In genomic region chr15:97291291-97292050, GRCm38 (mm10) we compare ENCODE assay signal across 9 mouse cellular contexts. TPM values are rescaled to one million over a fixed set of nuclear protein-coding genes. Genes with fewer than 3 reads are reported as not detected.
A peak's percentile ranks its signal among the peaks of the same experiment; 100 is the strongest.
DNase-seq lines count a peak whose midpoint lies in the region; ATAC-seq and TF ChIP-seq lines count a peak whose summit lies in the region.
"Had no signal": no experiment of that assay in that cellular context is flagged by ENCODE, and none has a peak within 500 bp of the region (broad histone marks: within the 10 kb centered on the region; RNA-seq: fewer than 3 reads in every experiment).

No protein-coding gene starts in this region.

- TF ChIP-seq CTCF in heart, adult 2 months (IDR thresholded peaks at IDR 0.05), result no peak
- TF ChIP-seq CTCF in forebrain, postnatal 0 days (IDR thresholded peaks at IDR 0.05; ENCODE audit: low read depth), result no peak

- peak; percentile 34 for DNase-seq in embryo, embryonic 11 days
- no peak for DNase-seq in embryo, embryonic 9.5 days (ENCODE audit: extremely low spot score)
- peak; percentile 52 for DNase-seq in adrenal gland, adult 2 months
- peak; percentile 63 to 66 for DNase-seq in heart, adult 2 months
- DNase-seq in left cerebral cortex, adult 9 months (ENCODE audit: low spot score in 2 of 2), result peak; percentile 61 to 64
- no peak for DNase-seq in layer of hippocampus, postnatal 25 days (ENCODE audit: extremely low spot score in 1 of 2, low spot score in 1 of 2)
- DNase-seq in ovary, postnatal 14 days (ENCODE audit: low spot score), result no peak
- no peak for DNase-seq in forebrain, postnatal 0 days

- peak overlapping the region; percentile 49 for H3K27ac ChIP-seq in heart, adult 2 months
- no peak overlapping the region for H3K27ac ChIP-seq in forebrain, postnatal 0 days (ENCODE audit: low read depth, low read length)
- H3K27ac ChIP-seq: midbrain, embryonic 12.5 days had no signal

- H3K4me2 ChIP-seq in forebrain, postnatal 0 days (ENCODE audit: low read depth), result no peak overlapping the region
- H3K4me2 ChIP-seq: midbrain, embryonic 12.5 days had no signal

- H3K9me3 ChIP-seq in forebrain, postnatal 0 days (ENCODE audit: low read length), result no peaks in the 10 kb centered on the region
- H3K9me3 ChIP-seq: midbrain, embryonic 12.5 days had no signal

- 57% methylated on average over 21 of the region's 21 CpGs for WGBS in heart, adult 2 months
- 83% methylated on average over 21 of the region's 21 CpGs for whole genome bisulfite sequencing in forebrain, postnatal 0 days

- H3K36me3 ChIP-seq in heart, adult 2 months (ENCODE audit: control insufficient read depth, insufficient read depth, low read length), result no peaks in the 10 kb centered on the region
- no peaks in the 10 kb centered on the region for H3K36me3 ChIP-seq in forebrain, postnatal 0 days (ENCODE audit: insufficient read depth)
- H3K36me3 ChIP-seq: midbrain, embryonic 12.5 days had no signal

- H3K4me1 ChIP-seq in heart, adult 2 months (ENCODE audit: control insufficient read depth, insufficient read depth, low read length), result peaks cover 5% of the 10 kb centered on the region
- no peaks in the 10 kb centered on the region for H3K4me1 ChIP-seq in forebrain, postnatal 0 days (ENCODE audit: insufficient read depth)
- H3K4me1 ChIP-seq: midbrain, embryonic 12.5 days had no signal

- no peak for TF ChIP-seq POLR2A in heart, adult 2 months (IDR thresholded peaks at IDR 0.05; ENCODE audit: insufficient read depth, low read depth, low read length)

- ATAC-seq in forebrain, postnatal 0 days, result no peak

- no peak overlapping the region for H3K4me3 ChIP-seq in heart, adult 2 months
- no peak overlapping the region for H3K4me3 ChIP-seq in forebrain, postnatal 0 days (ENCODE audit: low read depth, low read length)
- H3K4me3 ChIP-seq: midbrain, embryonic 12.5 days had no signal

- H3K9ac ChIP-seq in heart, adult 2 months (ENCODE audit: low read depth, low read length), result no peak overlapping the region
- no peak overlapping the region for H3K9ac ChIP-seq in forebrain, postnatal 0 days
- H3K9ac ChIP-seq: midbrain, embryonic 12.5 days had no signal

- TF ChIP-seq EP300 in heart, adult 2 months (IDR thresholded peaks at IDR 0.05; ENCODE audit: insufficient read depth, low read depth, low read length), result no peak

- H3K79me2 ChIP-seq in heart, adult 2 months (replicated peaks; ENCODE audit: control insufficient read depth, insufficient read depth, low read length), result no peaks in the 10 kb centered on the region

- H3K27me3 ChIP-seq in heart, adult 2 months (ENCODE audit: control insufficient read depth, insufficient read depth, low read length), result no peaks in the 10 kb centered on the region
- no peaks in the 10 kb centered on the region for H3K27me3 ChIP-seq in forebrain, postnatal 0 days (ENCODE audit: insufficient read depth, low read length)
- H3K27me3 ChIP-seq: midbrain, embryonic 12.5 days had no signal

- intact Hi-C loops in heart, adult 2 months (cut with DNase I), result no loop called here

RNA-seq across cellular contexts. Expression of gene Amigo2, which starts 44.4 kb away (rescaled TPM):
- total RNA-seq in adrenal gland, adult 2 months (2021), result 10 to 100 TPM in 1 of 2 experiments, 1 to 10 TPM in 1; 7.1 to 11.1 TPM
- polyA plus RNA-seq in adrenal gland, adult 2 months (2012; rRNA removed), result 0.60 and 0.88 TPM in 2 replicates
- total RNA-seq in heart, adult 2 months (2021), result 1 to 10 TPM; 6.1 to 6.9 TPM
- 2.3 and 3.4 TPM in 2 replicates for polyA plus RNA-seq in heart, adult 2 months (2012; rRNA removed)
- 10 to 100 TPM; 19.5 to 21.0 TPM for total RNA-seq in layer of hippocampus, postnatal 25 days (2021)
- 10.5 and 15.7 TPM in 2 replicates for total RNA-seq in forebrain, postnatal 0 days (2014; rRNA removed)
- polyA plus RNA-seq in forebrain, postnatal 0 days (2015; fragmentation: Nextera tagmentation; extraction: Ambion mirVana), result 5.8 and 8.7 TPM in 2 replicates

RNA-seq across cellular contexts. Expression of gene Pced1b, which starts 44.6 kb away (rescaled TPM):
- total RNA-seq in adrenal gland, adult 2 months (2021), result 10 to 100 TPM; 17.9 to 25.7 TPM
- polyA plus RNA-seq in adrenal gland, adult 2 months (2012; rRNA removed), result 27.5 and 30.1 TPM in 2 replicates
- total RNA-seq in heart, adult 2 months (2021), result 1 to 10 TPM; 3.6 to 3.9 TPM
- polyA plus RNA-seq in heart, adult 2 months (2012; rRNA removed), result 3.7 and 3.8 TPM in 2 replicates
- 1 to 10 TPM; 9.3 to 9.6 TPM for total RNA-seq in layer of hippocampus, postnatal 25 days (2021)
- 4.8 and 6.9 TPM in 2 replicates for total RNA-seq in forebrain, postnatal 0 days (2014; rRNA removed)
- polyA plus RNA-seq in forebrain, postnatal 0 days (2015; fragmentation: Nextera tagmentation; extraction: Ambion mirVana), result 4.4 and 5.4 TPM in 2 replicates

Comparison
In these comparisons a context has a peak if more than half of its experiments do, and no peak if none do; other contexts are left out.
1. DNase-seq: peak in embryo, embryonic 11 days (single experiment), adrenal gland, adult 2 months (single experiment), heart, adult 2 months (2 of 2) and left cerebral cortex, adult 9 months (2 of 2); none in embryo, embryonic 9.5 days (single experiment), layer of hippocampus, postnatal 25 days (0 of 2), ovary, postnatal 14 days (single experiment) and forebrain, postnatal 0 days (single experiment).